Mouse (Mus musculus) common myeloid progenitor, adult 5-6 weeks (primary cell): Measurements from ENCODE around the gene Ephb1. TPM values are rescaled to one million over a fixed set of nuclear protein-coding genes. Genes with fewer than 3 reads are reported as not detected.

Experiments used
- ATAC-seq: replicated peaks from 2 replicates; pipeline ENCODE4 v1.8.0; 2016; ENCODE audit warnings: low read depth, mild to moderate bottlenecking, moderate TSS enrichment, inconsistent platforms; ENCODE audit not compliant: poor library complexity, severe bottlenecking
- total RNA-seq: library from RNA; stranded (forward); fragments of 200-1000, 187-1606 nt; gene quantifications from 2 replicates; pipeline ENCODE4 v1.2.3, GENCODE M21; 2017

The Ephb1 gene
- total RNA-seq, 1 experiment from 2014 or later = not detected

GRCm38 (mm10) chr9:102261511-102261910 is 93.0 kb downstream of the Ephb1 start:
- no peak for ATAC-seq

GRCm38 (mm10) chr9:102256407-102256806 is 98.1 kb downstream of the Ephb1 start:
- ATAC-seq = no peak

GRCm38 (mm10) chr9:102255803-102256202 is 98.7 kb downstream of the Ephb1 start:
- no peak for ATAC-seq

- ATAC-seq = no peak
These were observed 105.2 kb downstream of the Ephb1 start for GRCm38 (mm10) chr9:102249124-102249816.

GRCm38 (mm10) chr9:102245551-102245950 is 108.9 kb downstream of the Ephb1 start:
- no peak for ATAC-seq

- no peak for ATAC-seq
These were observed 111.2 kb downstream of the Ephb1 start for GRCm38 (mm10) chr9:102243296-102243695.

- ATAC-seq = no peak
These were observed 112.9 kb downstream of the Ephb1 start for GRCm38 (mm10) chr9:102241546-102241945.

- ATAC-seq = no peak
These were observed 114.3 kb downstream of the Ephb1 start for GRCm38 (mm10) chr9:102240215-102240614.

GRCm38 (mm10) chr9:102235444-102235951 is 119.0 kb downstream of the Ephb1 start:
- no peak for ATAC-seq

- ATAC-seq = no peak
These were observed 123.2 kb downstream of the Ephb1 start for GRCm38 (mm10) chr9:102231248-102231647.

GRCm38 (mm10) chr9:102216746-102217566 is 137.5 kb downstream of the Ephb1 start:
- ATAC-seq = no peak

GRCm38 (mm10) chr9:102212036-102212383 is 142.5 kb downstream of the Ephb1 start:
- no peak for ATAC-seq

GRCm38 (mm10) chr9:102211296-102212035 is 143.0 kb downstream of the Ephb1 start:
- no peak for ATAC-seq

GRCm38 (mm10) chr9:102205518-102205917 is 149.0 kb downstream of the Ephb1 start:
- ATAC-seq = no peak

- ATAC-seq = no peak
These were observed 152.6 kb downstream of the Ephb1 start for GRCm38 (mm10) chr9:102201867-102202266.

GRCm38 (mm10) chr9:102196856-102197255 is 157.6 kb downstream of the Ephb1 start:
- ATAC-seq = no peak

- no peak for ATAC-seq
These were observed 160.4 kb downstream of the Ephb1 start for GRCm38 (mm10) chr9:102194063-102194462.

GRCm38 (mm10) chr9:102192724-102193685 is 161.5 kb downstream of the Ephb1 start:
- no peak for ATAC-seq

GRCm38 (mm10) chr9:102190058-102190457 is 164.4 kb downstream of the Ephb1 start:
- no peak for ATAC-seq
